Mouse (Mus musculus) adrenal gland, postnatal 25 days (tissue): ENCODE data around the gene Gys2. TPM values are rescaled to one million over a fixed set of nuclear protein-coding genes. Genes with fewer than 3 reads are reported as not detected.
"Not testable (repeated sequence)": the region's sequence is repeated elsewhere in the genome, so short reads cannot be mapped to it uniquely, and the experiment has no call there.

Experiments
- DNase-seq: peaks from one replicate; pipeline ENCODE4 v3.0.0; 2021; ENCODE audit warnings: mixed read lengths
- long read RNA-seq: library from polyadenylated mRNA; stranded (forward); transcript quantifications from one replicate; pipeline ENCODE4 v2.0.0, GENCODE M21; 2021
- total RNA-seq: library from RNA; stranded (reverse); gene quantifications from 2 replicates; pipeline ENCODE4 v1.2.3, GENCODE M21; 2021

Gene Gys2
- 3.4 and 6.6 TPM in 2 replicates for total RNA-seq
- long read RNA-seq, transcript Gys2-201 (17 exons, 2,657 nt): major isoform, 20 of 27 reads
- long read RNA-seq, partial matches to known transcripts: 3 of 27 reads
- long read RNA-seq, other reads (novel, unspliced or antisense): 4 of 27 reads

DNA sequence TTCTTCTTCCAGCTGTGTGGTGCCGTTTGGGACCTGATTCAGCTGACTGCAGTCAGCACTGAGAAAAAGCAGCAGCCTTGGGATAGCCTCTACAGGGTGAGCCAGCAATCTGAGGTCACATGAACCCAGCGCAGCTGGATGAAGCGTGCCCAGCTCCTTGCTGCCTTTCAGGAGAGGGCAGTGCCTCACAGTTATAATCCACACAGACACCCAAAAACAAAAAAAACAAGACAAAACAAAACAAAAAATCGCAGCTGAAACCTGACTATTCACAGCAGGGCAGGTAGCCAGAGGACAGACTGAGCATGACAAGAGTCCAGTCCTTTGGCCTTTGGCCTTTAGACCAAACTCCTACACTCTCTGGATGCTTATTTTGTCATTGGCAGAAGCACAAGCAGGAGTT lies at the start of gene Gys2:
Gys2 (minus strand) TSS at position 309 of the 403 bp plus-strand sequence.
- DNase-seq: no peak

DNA sequence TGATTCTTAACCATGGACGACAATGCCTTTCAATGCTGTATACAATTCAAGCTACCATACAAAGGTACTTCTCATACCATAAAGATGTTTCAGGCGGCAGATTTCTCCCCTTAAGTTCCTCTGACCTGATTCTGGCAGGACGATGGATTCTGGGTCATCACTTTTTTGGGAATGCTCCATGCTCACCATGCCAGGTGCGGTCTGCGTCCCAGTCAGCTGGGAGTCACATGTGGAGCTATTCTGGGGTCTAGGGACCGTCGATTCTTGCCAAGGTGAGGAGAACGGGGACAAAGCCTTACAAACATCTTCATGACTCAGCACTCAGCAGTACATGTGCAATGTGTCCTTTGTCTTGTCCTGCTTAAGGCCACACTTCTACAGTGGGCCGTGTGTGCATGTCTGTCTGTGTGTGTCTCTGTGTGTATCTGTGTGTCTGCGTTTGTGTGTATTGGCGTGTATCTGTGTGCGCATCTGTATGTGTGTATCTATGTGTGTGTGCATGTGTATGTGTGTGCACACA lies 48.7 kb upstream of the Gys2 start:
- DNase-seq: no peak

DNA sequence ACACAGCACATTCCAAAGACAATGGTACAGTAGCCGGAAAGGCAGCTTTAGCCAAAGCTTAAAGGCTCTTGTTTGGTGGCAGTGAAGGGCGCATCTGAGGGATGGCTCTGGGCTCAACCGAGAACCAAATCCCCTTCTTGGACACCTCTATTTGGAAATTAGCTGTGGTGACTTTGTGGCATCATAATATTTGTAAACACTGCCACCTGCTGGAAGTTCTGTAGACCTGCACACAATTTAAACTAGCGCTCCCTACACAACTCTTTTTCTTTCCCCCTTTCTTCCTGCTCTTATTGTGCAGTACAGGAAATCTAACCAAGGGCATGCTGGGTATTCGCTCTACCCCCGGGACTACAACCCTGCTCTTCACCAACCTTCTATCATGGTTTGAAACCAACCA lies 46.2 kb upstream of the Gys2 start:
- no peak for DNase-seq

DNA sequence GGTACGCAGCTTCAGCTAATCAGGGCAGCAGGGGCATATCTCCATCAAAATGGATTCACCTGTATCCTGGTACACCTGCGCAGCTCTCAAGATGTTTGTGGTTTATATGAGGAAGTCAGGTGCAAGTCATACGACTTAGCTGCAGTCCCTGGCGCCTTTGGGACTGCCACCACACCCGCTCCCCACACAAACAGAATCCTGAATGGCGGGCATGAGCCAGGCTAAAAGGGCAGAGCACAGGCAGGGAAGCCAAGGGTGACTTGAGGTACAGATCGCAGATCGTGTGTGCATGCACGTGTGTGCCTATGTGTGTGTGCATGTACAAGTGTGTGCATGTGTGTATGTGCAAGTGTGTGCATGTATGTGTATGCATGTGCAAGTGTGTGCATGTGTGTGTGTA lies 42.5 kb upstream of the Gys2 start:
- not testable (repeated sequence) for DNase-seq

DNA sequence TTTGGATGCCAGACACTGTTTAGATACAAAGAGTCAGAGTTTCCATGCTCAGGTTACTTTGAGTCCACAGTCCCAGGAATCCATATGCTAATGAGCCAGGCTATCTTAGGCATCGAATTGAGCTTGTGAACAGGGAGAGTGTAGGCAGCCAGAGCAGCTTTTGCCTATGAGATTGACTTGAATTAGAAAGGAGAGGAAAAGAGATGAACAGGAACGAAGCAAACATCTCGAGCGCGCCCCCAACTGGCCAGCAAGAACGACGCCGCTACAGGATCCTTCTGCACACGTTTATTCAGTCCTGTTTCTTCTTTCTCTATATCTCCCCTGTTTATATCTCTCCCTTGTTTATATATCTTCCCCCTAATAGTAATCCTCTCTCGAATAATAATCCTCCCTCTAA lies 42.0 kb upstream of the Gys2 start:
- DNase-seq: peak; percentile 59

DNA sequence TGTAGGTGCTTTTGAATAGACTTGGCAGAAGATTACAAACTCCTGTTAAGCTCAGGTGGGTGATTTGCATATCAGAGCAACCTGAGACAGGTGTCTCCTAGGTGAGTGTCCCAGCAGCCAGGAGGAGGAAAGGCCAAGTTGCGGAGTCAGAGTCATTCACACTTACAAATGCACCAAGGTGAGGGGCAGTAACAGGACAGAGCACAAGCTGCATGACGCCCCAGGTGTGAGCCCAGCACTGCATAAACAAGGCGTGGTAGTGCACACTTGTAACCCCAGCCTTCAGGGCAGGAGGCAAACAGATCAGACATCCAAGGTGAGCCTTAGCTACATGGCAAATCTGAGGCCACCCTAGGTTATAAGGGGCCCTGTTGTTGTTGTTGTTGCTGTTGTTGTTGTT lies 40.0 kb upstream of the Gys2 start:
- no peak for DNase-seq

DNA sequence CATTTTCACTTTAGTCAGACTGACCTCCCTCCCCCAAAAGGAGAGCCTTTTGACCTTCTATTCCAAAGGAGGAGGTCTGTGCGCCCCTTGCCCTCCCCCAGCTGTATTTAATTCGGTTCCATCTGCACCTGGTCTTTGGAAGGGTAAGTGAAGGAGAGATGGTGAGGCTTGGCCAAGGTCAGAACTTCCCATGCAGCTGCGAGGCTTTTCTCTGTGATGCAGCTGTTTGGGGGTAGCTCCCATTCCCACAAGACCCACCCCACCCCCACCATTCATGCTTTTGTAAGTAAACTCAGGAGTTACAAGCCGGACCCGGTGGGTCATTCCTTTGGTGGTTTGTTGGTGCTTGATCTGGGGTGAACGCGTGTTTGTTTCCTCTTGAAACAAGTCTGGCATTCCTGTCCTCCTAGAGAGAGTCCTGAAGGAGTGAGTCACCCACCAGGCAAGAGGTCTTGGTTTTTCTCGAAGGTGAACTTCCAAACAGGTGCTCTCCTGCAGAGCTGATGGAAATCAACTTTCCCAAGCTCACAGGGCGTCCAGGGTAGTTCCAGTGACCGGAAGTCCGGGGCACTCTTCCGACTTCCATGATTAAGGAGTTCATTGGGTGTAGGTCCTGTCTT lies 38.7 kb upstream of the Gys2 start:
- DNase-seq: no peak

DNA sequence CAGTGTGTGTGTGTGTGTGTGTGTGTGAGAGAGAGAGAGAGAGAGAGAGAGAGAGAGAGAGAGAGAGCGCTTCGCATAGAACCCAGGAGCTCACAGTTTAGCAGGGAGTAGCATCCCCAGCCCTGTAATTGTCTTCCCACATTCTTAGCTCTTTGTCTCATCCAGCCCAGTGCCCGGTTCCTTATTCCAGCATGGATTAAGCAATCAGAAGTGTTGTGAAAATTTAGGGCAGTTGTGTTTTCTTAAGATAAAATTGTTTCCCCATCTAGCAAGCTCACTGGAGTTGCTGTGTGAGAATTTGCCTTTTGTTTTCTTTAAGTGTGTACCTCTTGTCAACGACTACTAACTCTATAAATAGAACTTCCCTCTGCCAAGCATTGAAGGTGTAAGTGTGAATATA lies 35.8 kb upstream of the Gys2 start:
- DNase-seq: no peak

DNA sequence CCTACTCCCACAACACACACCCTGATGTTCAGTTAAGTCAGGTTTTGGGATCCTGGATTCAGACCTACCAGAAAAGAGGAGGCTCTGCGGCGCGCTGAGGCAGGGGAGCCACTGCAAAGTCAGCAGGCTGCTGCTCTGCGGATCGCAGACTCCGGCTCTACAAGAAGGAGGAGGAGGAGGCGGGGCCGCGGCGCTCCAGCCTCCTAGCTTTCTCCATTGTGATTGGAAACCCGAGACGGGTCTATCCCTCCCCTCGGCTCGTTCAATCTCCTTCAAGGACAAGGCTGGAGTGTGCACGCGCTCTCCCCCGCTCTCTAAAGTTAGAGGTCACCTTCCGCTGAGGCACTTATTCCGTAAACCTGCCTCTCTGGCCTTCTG lies 34.9 kb upstream of the Gys2 start, which contains the start of gene Ldhb:
Ldhb (minus strand) TSS at position 173 of the 378 bp plus-strand sequence.
- DNase-seq: peak; percentile 81

DNA sequence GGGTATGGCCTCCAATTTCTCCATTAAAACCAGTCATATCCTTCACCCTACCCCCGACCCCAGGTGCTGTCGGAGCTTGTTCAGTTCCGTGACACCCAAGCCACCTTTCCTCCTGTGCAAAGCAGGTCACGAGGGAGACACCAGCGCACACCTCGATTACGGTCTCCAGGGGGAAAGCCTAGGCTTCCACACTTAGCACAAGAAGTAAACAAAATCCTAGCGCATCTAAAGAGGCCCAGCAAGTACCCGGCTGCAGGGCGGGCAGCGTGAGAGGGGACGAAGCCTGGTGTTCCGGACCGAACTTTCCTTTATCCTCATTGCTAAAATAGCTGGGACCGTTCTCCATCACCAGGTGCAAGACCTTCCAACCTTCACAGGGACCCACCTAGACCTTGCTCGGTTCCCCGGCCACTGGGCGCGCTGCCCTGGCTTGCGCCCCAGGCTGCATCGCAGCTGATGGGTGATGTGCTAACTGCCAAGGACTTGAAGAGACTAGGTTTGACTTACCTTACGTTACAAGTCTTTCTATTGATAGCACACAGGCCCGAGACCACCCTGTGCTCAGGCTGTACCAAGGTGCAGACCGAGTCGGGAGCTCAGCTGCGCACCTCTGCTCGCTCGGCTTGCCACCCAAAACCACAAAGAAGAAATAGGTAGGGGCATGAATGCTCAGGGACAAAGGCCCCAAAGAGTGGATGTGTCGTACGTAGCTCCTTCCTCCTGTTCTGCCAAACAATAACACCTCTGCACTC lies 34.3 kb upstream of the Gys2 start:
- peak; percentile 17 for DNase-seq

DNA sequence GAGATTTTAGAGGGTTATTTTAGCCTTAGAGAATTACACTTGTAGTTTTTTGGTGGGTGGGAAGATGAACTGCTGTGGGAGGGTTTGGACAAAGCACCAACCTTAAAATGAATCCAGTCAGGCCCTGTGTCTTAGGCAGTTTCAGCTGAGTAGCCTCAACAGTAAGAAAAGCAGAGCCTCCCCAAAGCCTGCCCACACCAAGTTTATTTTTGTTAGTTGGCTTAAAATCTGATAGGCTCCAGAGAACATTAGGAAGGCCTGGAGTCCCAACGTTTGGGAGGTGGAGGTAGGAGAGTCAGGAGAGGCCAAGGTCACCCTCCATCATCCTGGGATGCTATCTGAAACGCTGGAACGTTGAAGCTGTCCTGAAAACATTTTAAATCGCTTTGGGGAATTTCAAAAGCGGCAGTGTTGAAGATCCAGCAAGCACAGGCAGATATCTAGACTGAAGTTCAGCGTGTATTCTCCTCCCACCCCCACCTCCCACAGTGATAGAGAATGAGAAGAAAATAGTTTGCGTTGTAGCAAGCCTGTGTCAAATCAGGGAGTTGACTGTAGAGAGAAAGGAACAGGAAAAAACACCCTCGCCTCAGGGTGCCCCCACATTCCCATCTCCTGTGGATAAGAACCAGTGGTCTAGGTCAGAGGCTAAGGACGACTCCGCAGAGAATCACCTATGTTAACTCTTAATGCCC lies 33.6 kb upstream of the Gys2 start:
- no peak for DNase-seq

DNA sequence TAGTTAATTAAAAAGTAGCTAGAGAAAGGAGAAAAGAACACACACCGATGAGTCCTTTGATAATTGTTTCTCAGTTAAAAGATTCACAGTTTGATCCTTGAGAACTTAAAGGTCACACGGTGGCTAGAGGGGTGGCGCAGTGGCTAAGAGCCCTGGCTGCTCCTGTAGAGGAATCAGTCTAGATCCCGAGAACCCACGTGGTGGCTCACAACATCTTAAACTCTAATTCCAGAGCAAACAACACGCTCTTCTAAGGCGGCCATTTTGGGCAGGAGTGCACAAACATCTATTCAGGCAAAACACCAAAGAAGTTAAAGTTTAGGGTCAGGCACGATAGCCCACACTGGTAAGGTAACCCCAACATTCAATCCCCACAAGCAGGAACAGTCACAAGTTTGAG lies 30.7 kb upstream of the Gys2 start:
- DNase-seq: no peak

DNA sequence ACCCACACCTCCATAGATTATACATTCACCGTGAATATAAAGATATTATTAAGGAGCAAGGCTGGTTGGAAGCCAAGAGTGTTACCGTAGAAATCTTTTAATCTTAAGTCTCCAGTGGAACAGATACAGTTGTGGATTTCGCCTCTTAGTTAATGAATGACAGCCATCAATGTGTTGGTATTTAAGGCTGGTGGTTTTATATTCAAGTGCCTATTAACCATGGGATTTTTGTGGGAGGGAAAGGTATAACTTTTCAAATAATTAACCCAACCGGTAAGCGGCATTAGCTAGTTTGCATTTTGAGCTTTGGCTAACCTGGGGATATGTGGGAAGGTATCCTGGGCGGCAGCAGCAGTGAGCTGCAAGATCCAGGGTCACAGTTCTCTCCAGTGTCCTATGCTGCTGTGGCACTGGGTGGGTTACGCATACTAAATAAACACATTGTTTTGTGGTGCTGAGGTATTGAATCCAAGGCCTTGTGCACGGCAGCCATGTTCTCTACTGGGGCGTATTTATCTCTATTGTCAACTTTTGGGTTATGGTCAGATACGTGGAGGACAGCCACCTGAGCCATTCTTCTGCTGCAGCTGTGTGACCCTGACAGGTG lies 29.7 kb upstream of the Gys2 start:
- DNase-seq: no peak

DNA sequence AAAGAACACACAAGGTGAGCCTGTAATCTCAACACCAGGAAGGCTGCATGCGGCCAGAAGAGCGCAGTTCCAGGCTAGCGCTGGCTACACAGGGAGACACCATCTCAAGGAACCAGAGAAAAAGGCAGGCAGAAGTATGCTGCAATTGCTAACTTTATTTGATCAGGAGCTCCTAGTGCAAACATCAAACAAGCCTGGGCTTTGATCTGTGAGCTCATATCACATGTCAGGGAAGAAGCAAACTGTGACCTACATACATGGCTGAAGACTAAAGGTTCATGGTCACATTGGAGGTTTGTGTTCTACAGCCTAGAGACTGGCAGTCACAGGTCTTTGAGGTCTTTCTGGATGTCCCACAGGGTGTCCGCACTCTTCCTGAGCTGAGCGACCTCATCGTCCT lies 17.2 kb upstream of the Gys2 start:
- not testable (repeated sequence) for DNase-seq

DNA sequence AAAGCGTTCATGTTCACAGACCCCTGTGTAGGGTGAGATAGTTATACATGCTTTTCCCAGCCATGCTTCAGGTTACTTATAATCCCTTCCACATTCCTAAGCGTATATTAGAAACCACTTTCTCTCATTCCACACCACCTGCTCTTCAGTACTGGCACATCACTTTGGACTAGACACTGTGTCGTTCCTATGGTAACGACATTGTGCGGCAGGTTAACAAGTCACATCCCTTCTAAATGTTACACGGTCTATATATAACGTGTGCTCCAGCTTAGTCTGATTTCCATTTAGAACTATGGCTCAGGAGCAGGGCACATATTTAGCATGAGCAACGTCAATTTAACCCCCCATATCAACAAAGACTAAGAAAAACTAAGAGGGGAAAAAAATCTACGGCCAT lies 14.7 kb upstream of the Gys2 start:
- no peak for DNase-seq

DNA sequence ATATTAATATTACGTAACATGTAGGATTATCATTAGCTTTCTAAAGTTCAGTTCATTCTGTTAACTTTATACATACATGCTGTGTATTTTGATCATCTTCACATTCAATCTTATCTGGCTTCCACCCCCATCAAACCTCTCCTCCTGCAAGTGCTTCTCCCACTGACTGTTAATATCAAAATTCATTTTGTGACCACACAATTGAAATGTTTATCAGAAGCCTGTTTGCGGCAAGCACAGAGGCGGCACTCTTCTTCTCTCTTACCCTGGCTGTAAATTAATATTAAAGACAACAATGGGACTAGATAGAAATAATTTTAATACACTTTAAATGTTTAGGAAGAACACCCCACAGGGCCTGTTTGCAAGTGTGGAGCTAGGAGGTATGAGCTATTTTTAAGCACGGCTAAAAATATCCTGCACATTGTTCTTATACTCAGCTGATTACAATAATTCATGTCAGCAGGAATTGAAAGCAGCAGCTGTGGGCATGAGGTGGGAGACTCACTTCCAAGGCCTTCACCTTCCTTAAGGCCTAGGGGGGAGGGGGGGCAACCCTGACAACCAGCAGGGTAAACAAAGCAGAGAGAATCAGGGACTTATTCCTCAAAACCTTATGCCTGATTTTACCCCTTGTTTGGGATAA lies 12.7 kb upstream of the Gys2 start:
- no peak for DNase-seq

DNA sequence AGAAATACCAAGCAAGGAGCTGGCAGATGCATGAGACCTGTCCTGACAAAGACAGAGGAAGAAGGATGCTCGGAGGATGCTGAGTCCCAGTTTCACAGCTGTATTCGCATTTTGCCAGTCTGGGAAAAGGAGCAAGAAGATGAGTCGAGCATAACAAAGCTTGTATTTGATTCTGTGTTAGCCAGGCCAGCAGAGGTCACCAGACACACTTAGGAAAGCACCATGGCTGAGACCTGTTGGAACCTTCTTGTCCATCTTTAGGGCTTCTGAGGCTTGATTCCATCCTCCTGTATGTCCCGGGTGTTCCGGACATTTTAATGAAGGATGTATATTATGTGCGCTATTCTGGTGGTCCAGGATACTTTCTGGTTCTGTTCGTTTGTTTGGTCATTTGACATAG lies 4.3 kb upstream of the Gys2 start:
- no peak for DNase-seq

DNA sequence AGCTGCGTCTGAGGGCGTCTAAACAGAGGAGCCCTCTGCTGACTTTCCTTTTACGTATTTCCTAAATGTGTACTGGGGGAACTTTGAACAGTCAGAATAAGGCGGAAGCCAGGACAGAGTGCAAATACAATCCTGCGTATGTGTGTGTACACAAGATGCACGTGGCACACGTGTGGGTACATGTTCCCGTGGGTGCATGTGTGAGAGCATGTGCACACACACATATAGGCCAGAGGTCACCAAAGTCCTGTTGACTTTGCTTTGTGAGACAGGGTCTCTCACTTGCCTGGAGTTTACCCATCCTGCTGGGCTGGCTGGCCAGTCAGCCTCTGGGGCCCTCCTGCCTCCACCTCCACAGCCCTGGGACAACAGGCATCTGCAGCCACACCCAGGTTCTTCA lies 1.8 kb downstream of the Gys2 start:
- DNase-seq: no peak

DNA sequence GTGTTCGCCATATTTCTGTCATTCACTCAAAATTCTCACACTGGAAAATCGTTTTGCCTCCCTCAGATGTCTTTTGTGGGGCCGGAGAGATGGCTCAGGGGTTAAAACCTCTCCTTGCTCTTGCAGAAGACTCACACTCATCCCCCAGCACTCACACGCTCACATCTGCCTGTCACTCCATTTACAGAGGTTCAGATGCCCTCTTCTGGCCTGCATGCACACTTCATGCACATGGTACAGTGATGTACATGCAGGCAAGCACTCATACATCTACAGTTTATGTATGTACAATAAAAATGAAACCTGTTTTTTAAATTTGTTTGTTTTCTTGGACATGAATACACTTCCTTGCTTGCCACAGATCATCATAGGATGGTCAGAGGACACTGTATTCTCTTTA lies 3.3 kb downstream of the Gys2 start:
- DNase-seq: no peak

DNA sequence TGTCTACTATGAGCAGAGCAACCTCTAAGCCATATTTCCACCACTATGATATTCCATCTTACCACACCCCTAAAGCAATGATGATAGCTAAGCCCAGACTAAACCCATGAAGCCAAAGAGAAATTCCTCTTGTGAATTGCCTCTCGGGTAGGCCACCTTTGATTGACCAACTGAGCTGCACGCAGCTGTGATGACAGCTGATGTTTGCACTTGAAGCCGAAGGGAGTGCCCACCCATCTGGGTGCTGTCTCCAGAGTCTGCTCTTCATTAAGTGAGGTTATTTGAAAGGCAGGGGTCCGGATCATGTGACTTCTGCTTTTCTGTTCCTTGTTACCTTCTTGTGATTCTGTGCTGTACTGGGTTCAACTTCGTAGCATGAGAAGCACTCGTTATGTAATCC lies 10.7 kb downstream of the Gys2 start:
- no peak for DNase-seq

DNA sequence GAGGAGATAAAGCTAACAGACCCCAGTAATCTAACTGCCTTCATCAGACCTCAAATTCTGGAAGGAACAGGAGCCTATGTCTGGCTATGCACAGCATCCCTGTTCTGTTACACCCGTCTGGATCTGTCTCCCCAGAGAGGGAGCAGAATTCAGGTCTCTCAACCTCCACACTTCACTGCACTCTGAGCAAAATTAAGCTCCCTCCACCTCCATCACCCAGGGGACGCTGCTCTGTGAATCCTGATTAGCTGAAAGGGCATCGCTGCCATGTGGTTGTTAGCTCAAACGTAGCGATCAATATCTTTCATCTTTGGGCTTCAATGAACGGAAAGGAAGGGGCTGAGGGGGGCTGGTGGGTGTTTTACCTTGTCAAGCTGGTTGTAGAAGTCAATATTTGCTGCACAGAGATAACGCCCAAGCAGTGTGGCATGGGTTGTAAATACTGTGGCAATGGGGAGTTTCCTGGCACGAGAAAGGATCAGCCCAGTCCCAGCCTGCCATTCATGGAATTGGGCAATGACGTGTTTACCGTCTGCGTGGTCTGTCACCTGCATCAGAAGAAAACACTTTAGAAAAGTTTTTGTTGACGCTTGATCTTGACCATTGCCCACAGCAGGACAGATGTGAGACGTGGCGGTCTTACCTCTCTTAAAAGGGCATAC lies 13.8 kb downstream of the Gys2 start:
- DNase-seq: no peak

DNA sequence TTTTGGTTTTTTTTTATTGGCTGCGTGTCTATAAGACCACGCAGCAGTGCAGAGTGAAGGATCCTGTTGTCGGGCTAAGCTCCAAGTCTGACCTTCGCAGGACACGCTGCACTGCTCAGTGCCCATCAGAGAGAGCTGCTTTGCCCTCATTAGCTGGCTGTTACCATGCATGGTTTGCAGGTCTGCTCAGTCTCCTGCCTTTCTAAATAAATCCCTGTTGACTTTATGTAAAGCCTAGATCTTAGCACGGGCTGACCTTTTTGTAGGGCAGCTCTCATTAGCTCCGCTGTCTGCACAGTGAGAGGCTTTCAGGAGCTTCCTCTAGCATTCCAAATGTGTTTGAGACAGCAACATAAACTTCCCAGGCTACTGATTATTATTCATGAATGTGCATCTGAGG lies 14.9 kb downstream of the Gys2 start:
- DNase-seq: no peak
